Mouse (Mus musculus) pancreas, adult 10 weeks (tissue): ENCODE data around the gene Myh9. TPM values are rescaled to one million over a fixed set of nuclear protein-coding genes. Genes with fewer than 3 reads are reported as not detected.

Source experiments
- polyA plus RNA-seq: library from polyadenylated mRNA; stranded (reverse); fragments of 350-450 nt; fragmentation: Illumina TruSeq; extraction: RNeasy Lipid Tissue Mini Kit (QIAGEN cat#74804); gene quantifications from one replicate; pipeline ENCODE4 v1.2.3, GENCODE M21; 2015; ENCODE audit warnings: low read depth, low replicate concordance; ENCODE audit not compliant: insufficient read depth

Gene Myh9
- 24.4 TPM for polyA plus RNA-seq

GRCm38 (mm10) chr15:77842047-77842843 lies at the start of gene Myh9:
TSS of gene Myh9 (minus strand) at chr15:77842175.

GRCm38 (mm10) chr15:77756848-77757247 lies 85.1 kb downstream of the Myh9 start, which contains the start of gene Apol8:
TSS of gene Apol8 (minus strand) at chr15:77757003.

GRCm38 (mm10) chr15:77728739-77729138 lies 113.2 kb downstream of the Myh9 start, which contains the start of gene Apol9b:
TSS of gene Apol9b (plus strand) at chr15:77729039.

Other genes starting within 250 kb of the Myh9 start
- 1.7 TPM for gene Apol10b, start 246.1 kb downstream of the Myh9 start, polyA plus RNA-seq
- not detected for gene Gm36245, start 242.9 kb downstream of the Myh9 start, polyA plus RNA-seq
- not detected for gene Apol11b, start 198.9 kb downstream of the Myh9 start, polyA plus RNA-seq
- gene Apol7e, start 143.3 kb downstream of the Myh9 start, polyA plus RNA-seq, result not detected
- 2.9 TPM for gene Apol9b, start 113.1 kb downstream of the Myh9 start, polyA plus RNA-seq
- gene Apol8, start 85.2 kb downstream of the Myh9 start, polyA plus RNA-seq, result not detected
- gene Txn2, start 86.8 kb upstream of the Myh9 start, polyA plus RNA-seq, result 45.2 TPM
- gene Foxred2, start 114.5 kb upstream of the Myh9 start, polyA plus RNA-seq, result 4.8 TPM
- gene Eif3d, start 128.6 kb upstream of the Myh9 start, polyA plus RNA-seq, result 32.9 TPM